Mouse (Mus musculus): Measurements from ENCODE around the gene Rala.

DNA sequence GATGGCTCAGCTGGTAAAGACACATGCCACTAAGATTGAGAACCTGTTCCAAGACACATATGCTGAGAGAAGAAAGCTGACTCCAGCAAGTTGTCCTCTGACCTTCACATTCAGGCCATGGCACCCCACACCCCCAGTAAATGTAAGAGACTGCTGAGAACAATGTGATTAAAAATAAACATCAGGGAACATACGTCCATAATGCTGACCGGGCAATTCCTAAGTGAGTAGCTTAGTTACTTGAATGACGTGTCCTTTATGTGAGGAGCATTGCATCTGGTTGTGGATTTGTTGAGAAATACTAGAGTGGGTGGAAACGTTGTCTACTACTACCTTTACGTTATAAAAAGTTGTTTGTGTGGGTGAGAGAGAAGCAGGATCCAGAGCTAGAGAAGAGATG is 38.6 kb upstream of the Rala start:
- TF ChIP-seq CTCF (IDR thresholded peaks at IDR 0.05; ENCODE audit: extremely low read depth, insufficient read length, insufficient replicate concordance, low read depth, low read length), result no peak
- TF ChIP-seq POLR2A (IDR thresholded peaks at IDR 0.05; ENCODE audit: low read depth, low read length), result no peak

Measured in small intestine, adult 2 months (tissue).